Mouse (Mus musculus): Measurements from ENCODE around the gene Eif2b1.

DNA sequence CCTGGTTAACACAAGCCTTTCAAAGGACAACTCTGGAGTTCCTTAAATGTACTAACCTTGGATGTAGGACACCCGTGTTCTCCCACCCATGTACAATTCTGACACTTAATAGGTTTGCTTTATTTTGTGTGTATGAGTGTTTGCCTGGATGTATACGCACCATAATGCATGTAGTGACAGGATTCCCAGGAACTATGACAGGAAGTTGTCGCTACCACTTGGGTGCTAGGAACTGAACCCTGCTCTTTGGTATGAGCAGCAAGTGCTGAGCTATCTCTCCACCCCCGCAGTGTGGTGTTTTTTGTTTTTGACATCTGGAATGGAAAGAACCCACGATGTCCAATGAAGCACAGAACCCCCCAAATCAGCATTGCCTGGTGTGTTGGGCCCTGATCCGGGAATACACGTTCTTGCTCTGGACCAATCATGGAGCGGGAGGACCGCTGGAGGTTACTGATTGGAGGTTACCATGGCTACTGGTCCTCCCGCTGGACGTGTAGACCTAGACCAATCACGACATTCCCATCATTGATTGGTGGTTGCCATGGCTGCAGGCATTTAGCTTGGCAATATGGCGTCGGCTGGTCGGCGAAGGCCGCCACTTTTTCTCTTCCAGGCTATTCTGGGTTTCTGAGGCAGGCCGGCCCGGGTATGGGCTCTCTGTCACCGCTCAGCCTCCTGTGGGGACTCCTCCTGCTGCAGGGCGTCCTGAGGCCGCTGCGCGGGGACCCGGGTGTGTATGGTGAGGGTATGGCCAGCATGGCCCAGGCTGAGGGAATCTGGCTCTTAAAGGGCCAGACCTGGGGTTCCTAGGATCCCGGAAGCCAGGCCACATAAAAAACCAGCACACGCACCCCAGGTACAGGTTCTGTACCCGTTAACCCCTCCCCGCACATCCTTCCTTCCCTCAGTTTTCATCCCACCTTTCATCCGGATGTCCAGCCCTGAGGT lies 19.6 kb upstream of the Eif2b1 start:
- no peak for TF ChIP-seq CTCF (IDR thresholded peaks at IDR 0.05; ENCODE audit: borderline replicate concordance, control insufficient read depth, extremely low read depth, insufficient read depth, low read length, poor library complexity)
- TF ChIP-seq POLR2A (IDR thresholded peaks at IDR 0.05; ENCODE audit: control insufficient read depth, extremely low read depth, insufficient read depth, low read length, poor library complexity): no peak
